Mouse (Mus musculus) embryonic fibroblast, embryonic 13.5 days (primary cell): ENCODE data around the gene Gm17387.

Experiments
- CTCF ChIP-seq: IDR thresholded peaks from 2 replicates; pipeline ENCODE4 v1.5.1; 2011; ENCODE audit warnings: mild to moderate bottlenecking, control low read depth, low read length, moderate library complexity, borderline replicate concordance; ENCODE audit not compliant: insufficient read depth
- POLR2A ChIP-seq: IDR thresholded peaks from 2 replicates; pipeline ENCODE4 v1.6.1; 2011; ENCODE audit warnings: low read depth, mild to moderate bottlenecking, control low read depth, low read length, moderate library complexity

DNA sequence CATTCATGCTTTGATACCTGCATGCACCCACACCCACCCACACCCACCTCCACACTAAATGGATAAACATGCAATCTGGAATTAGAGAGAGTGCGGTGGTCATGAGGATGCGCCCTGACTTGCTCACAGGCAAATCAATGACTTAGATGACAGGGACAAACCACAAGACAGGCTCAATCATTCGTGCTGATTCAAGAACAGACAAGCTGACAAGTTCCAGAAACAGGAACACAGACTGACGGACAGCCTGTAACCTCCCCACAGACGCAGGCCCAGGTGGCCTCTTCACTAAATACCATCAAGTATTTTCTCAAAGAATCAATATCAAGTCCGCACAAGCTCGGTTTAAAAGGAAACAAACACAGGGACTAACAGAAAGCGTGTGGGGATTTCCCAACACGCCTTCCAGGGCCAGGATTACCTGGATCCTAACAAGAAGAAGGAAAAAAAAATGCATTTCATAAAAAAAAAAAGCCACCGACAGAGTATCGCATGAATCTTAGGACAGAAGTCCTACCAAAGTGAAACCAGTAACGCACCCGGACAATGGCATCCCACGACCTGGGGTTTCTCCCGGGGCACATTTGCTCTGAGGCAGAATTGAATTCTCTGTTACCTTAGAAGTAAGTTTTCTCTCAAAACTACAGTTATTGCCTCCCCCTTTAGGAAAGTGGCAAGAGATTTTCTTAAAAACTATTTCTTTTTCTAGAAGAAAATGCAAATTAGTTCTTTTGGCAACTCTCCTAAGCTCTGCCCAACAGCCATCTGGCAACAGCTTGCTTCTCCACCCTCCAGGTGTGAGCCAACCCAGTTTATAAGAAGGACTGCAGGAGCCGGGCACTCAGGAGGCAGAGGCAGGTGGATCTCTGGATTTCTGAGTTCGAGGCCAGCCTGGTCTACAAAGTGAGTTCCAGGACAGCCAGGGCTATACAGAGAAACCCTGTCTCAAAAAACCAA, 41.5 kb upstream of the Gm17387 start:
- TF ChIP-seq POLR2A: no peak
- TF ChIP-seq CTCF: no peak
